In genomic region chr9:99637736-99638135, GRCm38 (mm10) we compare ENCODE assay signal across 20 mouse cellular contexts. TPM values are rescaled to one million over a fixed set of nuclear protein-coding genes. Genes with fewer than 3 reads are reported as not detected.
"Had no signal": no experiment of that assay in that cellular context is flagged by ENCODE, and none has a peak within 500 bp of the region (broad histone marks: within the 10 kb centered on the region; RNA-seq: fewer than 3 reads in every experiment).

No protein-coding gene starts in this region.

- H3K4me1 ChIP-seq: midbrain, embryonic 12.5 days; neural tube, embryonic 12.5 days had no signal

- H3K4me2 ChIP-seq: lung, embryonic 14.5 days; midbrain, embryonic 12.5 days; neural tube, embryonic 12.5 days had no signal

- H3K27ac ChIP-seq: liver, embryonic 14.5 days; macrophage; midbrain, embryonic 12.5 days; neural tube, embryonic 12.5 days had no signal

- H3K27me3 ChIP-seq: midbrain, embryonic 12.5 days; neural tube, embryonic 12.5 days had no signal

- H3K9ac ChIP-seq: liver, embryonic 14.5 days; lung, embryonic 14.5 days; midbrain, embryonic 12.5 days; neural tube, embryonic 12.5 days had no signal

- DNase-seq: lung, adult 18-20 months; lung, embryonic 14.5 days; lung, postnatal 10 days; midbrain, embryonic 14.5 days; right cerebral cortex, postnatal 14 days; spleen, adult 18-20 months; thymus, adult 18-20 months; thymus, postnatal 14 days; thymus, postnatal 36 days had no signal

- H3K9me3 ChIP-seq: midbrain, embryonic 12.5 days; neural tube, embryonic 12.5 days had no signal

- H3K4me3 ChIP-seq: midbrain, embryonic 12.5 days; neural tube, embryonic 12.5 days had no signal

RNA-seq across cellular contexts. Expression of gene Dzip1l, which starts 8.4 kb away (rescaled TPM):
- total RNA-seq: megakaryocyte progenitor cell, adult 5-6 weeks; monocyte, adult 5-6 weeks; neutrophil, adult 5-6 weeks had no signal
- polyA plus RNA-seq: macrophage had no signal

RNA-seq across cellular contexts. Expression of gene A4gnt, which starts 25.4 kb away (rescaled TPM):
- total RNA-seq: megakaryocyte progenitor cell, adult 5-6 weeks; monocyte, adult 5-6 weeks; neutrophil, adult 5-6 weeks had no signal
- polyA plus RNA-seq: liver, embryonic 14.5 days; liver, embryonic 16.5 days; lung, embryonic 14.5 days; lung, embryonic 16.5 days; macrophage; midbrain, embryonic 12.5 days; midbrain, embryonic 14.5 days; midbrain, embryonic 16.5 days; neural tube, embryonic 12.5 days; neural tube, embryonic 14.5 days had no signal
